Mouse (Mus musculus) midbrain, postnatal 0 days (tissue): ENCODE data around the gene Cherp. TPM values are rescaled to one million over a fixed set of nuclear protein-coding genes. Genes with fewer than 3 reads are reported as not detected.

Experiments
- ATAC-seq: fragments of 200-750 bp; cut with Nextera tagmentation; 2 replicates; pipeline ENCODE4 v1.8.0; 2017; ENCODE audit warnings: moderate number of reproducible peaks, mild to moderate bottlenecking, moderate TSS enrichment, moderate library complexity; ENCODE audit not compliant: low FRiP score
- DNase-seq: peaks from one replicate; pipeline ENCODE4 v3.0.0-alpha.2; 2015; ENCODE audit warnings: low spot score
- H3K27ac ChIP-seq: fragments of 300-500 bp; sonication (generic); 2 replicates; pipeline ENCODE4 v1.5.1; 2014; ENCODE audit warnings: low read depth, mild to moderate bottlenecking, low read length, mixed read lengths
- H3K27me3 ChIP-seq: fragments of 300-500 bp; sonication (generic); 2 replicates; pipeline ENCODE4 v1.6.1; 2014; ENCODE audit warnings: low read length, control low read depth, mixed read lengths; ENCODE audit not compliant: insufficient read depth
- H3K36me3 ChIP-seq: fragments of 300-500 bp; sonication (generic); 2 replicates; pipeline ENCODE4 v1.6.1; 2014; ENCODE audit warnings: low read length, control low read depth, mixed read lengths; ENCODE audit not compliant: insufficient read depth
- H3K4me1 ChIP-seq: fragments of 300-500 bp; sonication (generic); 2 replicates; pipeline ENCODE4 v1.6.1; 2014; ENCODE audit warnings: mild to moderate bottlenecking, control low read depth, antibody characterized with exemption, low read length, mixed read lengths; ENCODE audit not compliant: insufficient read depth
- H3K4me2 ChIP-seq: fragments of 300-500 bp; sonication (generic); 2 replicates; pipeline ENCODE4 v1.6.1; 2014; ENCODE audit warnings: low read depth, mild to moderate bottlenecking, low read length, mixed read lengths; ENCODE audit not compliant: poor library complexity, severe bottlenecking
- H3K4me3 ChIP-seq: fragments of 300-500 bp; sonication (generic); 2 replicates; pipeline ENCODE4 v1.5.1; 2014; ENCODE audit warnings: low read depth, mild to moderate bottlenecking, low read length, moderate library complexity
- H3K9ac ChIP-seq: fragments of 300-500 bp; sonication (generic); replicated peaks from 2 replicates; pipeline ENCODE4 v1.6.1; 2014; ENCODE audit warnings: mild to moderate bottlenecking, low read length, moderate library complexity, mixed read lengths; ENCODE audit not compliant: poor library complexity, severe bottlenecking
- H3K9me3 ChIP-seq: fragments of 300-500 bp; sonication (generic); 2 replicates; pipeline ENCODE4 v1.6.1; 2016; ENCODE audit warnings: low read length, control low read depth
- CTCF ChIP-seq: IDR thresholded peaks from 2 replicates; pipeline ENCODE4 v1.5.1; 2016; ENCODE audit warnings: antibody characterized with exemption, mild to moderate bottlenecking
- WGBS: fragments of 180-500 bp; shearing (Covaris S2); extraction: QIAGEN DNeasy Blood & Tissue Kit; methylation state at CpG from one replicate; pipeline ENCODE4 v1.1.7; 2014; 5-methylcytosine and 5-hydroxymethylcytosine counted together
- microRNA-seq: library from miRNA; unstranded; fragments of <30 nt; microRNA quantifications from one replicate; pipeline ENCODE4, GENCODE M21; 2016; ENCODE audit warnings: borderline number of aligned reads
- polyA plus RNA-seq: library from polyadenylated mRNA; unstranded; fragments of >200 nt; fragmentation: Nextera tagmentation; extraction: Ambion mirVana; gene quantifications from 2 replicates; pipeline ENCODE4 v1.2.1, GENCODE M21; 2015
- total RNA-seq: library from RNA; depleted of rRNA; stranded (reverse); fragments of >200 nt; gene quantifications from 2 replicates; pipeline ENCODE4 v1.2.3, GENCODE M21; 2014; rRNA removed

The Cherp gene
- total and polyA plus RNA-seq, 2 experiments from 2014 or later, result 50.9 to 51.4 TPM

DNA sequence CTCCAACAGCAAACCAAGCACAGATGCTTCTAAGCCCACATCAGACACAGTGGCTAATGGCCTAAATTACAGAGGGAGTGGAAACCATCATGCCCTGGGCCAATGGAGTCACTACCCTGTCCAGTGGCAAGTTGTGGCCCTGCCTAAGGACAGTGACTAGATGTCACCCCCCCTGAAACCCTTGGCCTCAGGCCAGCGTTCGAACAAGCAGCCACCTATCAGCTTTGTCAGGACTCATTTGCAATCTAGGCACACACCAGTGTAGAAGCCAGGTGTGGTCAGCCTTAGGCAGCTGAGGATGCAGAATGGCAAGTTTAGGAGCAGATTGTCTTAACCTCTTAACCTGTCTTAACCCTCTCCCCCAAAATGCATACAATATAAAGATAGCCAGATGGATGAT lies 59.8 kb downstream of the Cherp start:
- DNase-seq (no peak), ATAC-seq (no peak)
- Histone ChIP-seq H3K4me1 (peaks cover 14% of the 10 kb centered on the region), H3K27ac (no peak overlapping the region), H3K27me3 (no peaks in the 10 kb centered on the region), H3K9ac (no peak overlapping the region), H3K36me3 (peaks cover 9% of the 10 kb centered on the region; the same call in 1 of the 2 replicates), H3K9me3 (no peaks in the 10 kb centered on the region), H3K4me3 (no peak overlapping the region), H3K4me2 (no peak overlapping the region)
- 79% methylated on average over 2 of the region's 2 CpGs for WGBS
- TF ChIP-seq CTCF, result no peak

- DNase-seq (no peak), ATAC-seq (no peak)
- Histone ChIP-seq H3K9me3 (no peaks in the 10 kb centered on the region), H3K9ac (no peak overlapping the region), H3K4me2 (no peak overlapping the region), H3K4me1 (peaks cover 9% of the 10 kb centered on the region; the same call in 1 of the 2 replicates), H3K4me3 (no peak overlapping the region), H3K36me3 (peaks cover 7% of the 10 kb centered on the region; the same call in 1 of the 2 replicates), H3K27me3 (no peaks in the 10 kb centered on the region), H3K27ac (no peak overlapping the region)
- no peak for TF ChIP-seq CTCF
- 92% methylated on average over 7 of the region's 7 CpGs for WGBS
Observed at GRCm38 (mm10) chr8:72413839-72414238, 61.2 kb downstream of the Cherp start.

Small RNA genes lying within 50 kb of the gene (microRNA-seq; reads per million reads assigned to microRNA genes)
- 1.3 reads per million for gene Mir7068

Other genes starting within 250 kb of the Cherp start
- 81.8 and 97.2 TPM in 2 replicates for gene Ap1m1, start 235.2 kb downstream of the Cherp start, total RNA-seq
- 252 and 260 TPM in 2 replicates for gene Ap1m1, start 235.2 kb downstream of the Cherp start, polyA plus RNA-seq
- gene Gm10282, start 170.0 kb downstream of the Cherp start, total RNA-seq, result 2.4 and 3.9 TPM in 2 replicates
- 9.0 and 10.2 TPM in 2 replicates for gene Gm10282, start 170.0 kb downstream of the Cherp start, polyA plus RNA-seq
- gene Klf2, start 156.2 kb downstream of the Cherp start, total RNA-seq, result 5.3 and 7.8 TPM in 2 replicates
- 9.8 and 10.5 TPM in 2 replicates for gene Klf2, start 156.2 kb downstream of the Cherp start, polyA plus RNA-seq
- 65.7 and 66.4 TPM in 2 replicates for gene Eps15l1, start 53.8 kb downstream of the Cherp start, total RNA-seq
- 51.3 and 51.9 TPM in 2 replicates for gene Eps15l1, start 53.8 kb downstream of the Cherp start, polyA plus RNA-seq
- 0.28 and 0.77 TPM in 2 replicates for gene Calr3, start 31.4 kb downstream of the Cherp start, total RNA-seq
- 1.0 and 1.2 TPM in 2 replicates for gene Calr3, start 31.4 kb downstream of the Cherp start, polyA plus RNA-seq
- 8.7 and 8.9 TPM in 2 replicates for gene 1700030K09Rik, start 31.3 kb downstream of the Cherp start, total RNA-seq
- gene 1700030K09Rik, start 31.3 kb downstream of the Cherp start, polyA plus RNA-seq, result 14.7 TPM in 2 replicates
- 47.7 and 69.4 TPM in 2 replicates for gene Slc35e1, start 17.4 kb upstream of the Cherp start, total RNA-seq
- gene Slc35e1, start 17.4 kb upstream of the Cherp start, polyA plus RNA-seq, result 11.1 and 12.0 TPM in 2 replicates
- 16.2 and 17.8 TPM in 2 replicates for gene Med26, start 73.0 kb upstream of the Cherp start, total RNA-seq
- 17.4 and 19.1 TPM in 2 replicates for gene Med26, start 73.0 kb upstream of the Cherp start, polyA plus RNA-seq
- 89.0 and 99.9 TPM in 2 replicates for gene Smim7, start 95.9 kb upstream of the Cherp start, total RNA-seq
- 155 and 156 TPM in 2 replicates for gene Smim7, start 95.9 kb upstream of the Cherp start, polyA plus RNA-seq
- gene Tmem38a, start 96.8 kb upstream of the Cherp start, total RNA-seq, result 64.6 and 73.7 TPM in 2 replicates
- 36.7 and 44.7 TPM in 2 replicates for gene Tmem38a, start 96.8 kb upstream of the Cherp start, polyA plus RNA-seq
- 31.6 and 36.3 TPM in 2 replicates for gene Nwd1, start 171.5 kb upstream of the Cherp start, total RNA-seq
- gene Nwd1, start 171.5 kb upstream of the Cherp start, polyA plus RNA-seq, result 2.0 and 2.6 TPM in 2 replicates
- gene Sin3b, start 248.1 kb upstream of the Cherp start, total RNA-seq, result 210 and 256 TPM in 2 replicates
- 231 and 234 TPM in 2 replicates for gene Sin3b, start 248.1 kb upstream of the Cherp start, polyA plus RNA-seq